Mouse (Mus musculus) bone marrow, adult 2 months (tissue): Measurements from ENCODE around the gene Taok3. TPM values are rescaled to one million over a fixed set of nuclear protein-coding genes. Genes with fewer than 3 reads are reported as not detected.

Experiments
- H3K27ac ChIP-seq: fragments of 200-500 bp; 2 replicates; pipeline ENCODE4 v1.5.1; 2012; ENCODE audit warnings: low read depth, mild to moderate bottlenecking, control low read depth, inconsistent platforms, low read length; ENCODE audit not compliant: control insufficient read depth, poor library complexity, insufficient read depth
- H3K4me1 ChIP-seq: fragments of 200-500 bp; 2 replicates; pipeline ENCODE4 v1.6.1; 2011; ENCODE audit warnings: low read length; ENCODE audit not compliant: control insufficient read depth, insufficient read depth
- H3K4me3 ChIP-seq: fragments of 200-500 bp; replicated peaks from 2 replicates; pipeline ENCODE3; 2011; ENCODE audit warnings: mild to moderate bottlenecking, low read depth, low read length, control low read depth; ENCODE audit not compliant: control insufficient read depth
- CTCF ChIP-seq: fragments of 200-500 bp; IDR thresholded peaks from 2 replicates; pipeline ENCODE4 v1.5.1; 2011; ENCODE audit warnings: low read length, control low read depth; ENCODE audit not compliant: control insufficient read depth, insufficient read depth
- POLR2A ChIP-seq: fragments of 200-500 bp; IDR thresholded peaks from 2 replicates; pipeline ENCODE4 v1.6.1; 2011; ENCODE audit warnings: low read depth, mild to moderate bottlenecking, control low read depth, low read length, borderline replicate concordance; ENCODE audit not compliant: control insufficient read depth
- WGBS: fragments of 180-500 bp; shearing (Covaris S2); methylation state at CpG from one replicate; pipeline ENCODE4 v1.1.7; 2018; 5-methylcytosine and 5-hydroxymethylcytosine counted together
- polyA plus RNA-seq: library from polyadenylated mRNA; stranded (reverse); fragments of >200 nt; gene quantifications from 2 replicates; pipeline ENCODE4 v1.2.4, GENCODE M21; 2011; ENCODE audit warnings: low replicate concordance; ENCODE audit not compliant: missing spikeins, insufficient read depth, insufficient read length

The Taok3 gene
- polyA plus RNA-seq, 1 experiment, result 47.6 TPM

DNA sequence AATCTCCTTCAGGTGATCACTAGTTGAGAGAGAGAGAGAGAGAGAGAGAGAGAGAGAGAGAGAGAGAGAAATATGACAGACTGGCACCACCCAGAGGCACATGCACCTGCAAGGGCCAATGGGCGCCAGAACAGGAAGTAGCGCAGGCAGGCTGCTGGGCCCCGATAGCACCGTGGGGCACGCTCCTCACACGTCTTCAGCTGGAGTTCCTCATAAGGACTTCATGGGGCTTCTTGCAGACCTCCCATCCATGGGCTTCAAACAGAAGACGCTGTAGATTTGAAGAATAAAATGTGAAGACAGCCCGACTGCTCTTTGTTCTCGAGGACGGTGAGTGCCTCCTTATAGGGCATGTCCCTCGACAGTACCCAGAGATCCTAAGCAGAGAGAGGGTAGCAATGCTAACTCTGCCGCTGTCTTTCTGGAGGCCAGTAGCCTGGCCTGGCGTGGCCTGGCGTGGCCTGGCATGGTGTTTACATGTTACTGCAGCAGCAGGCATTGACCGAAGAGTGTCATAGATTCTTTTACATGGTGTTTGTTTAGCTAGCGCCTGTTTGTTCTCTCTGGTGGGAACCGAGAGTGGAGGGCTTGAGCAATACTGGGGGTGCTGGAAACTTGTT is 13.6 kb downstream of the Taok3 start:
- peak overlapping the region; percentile 82 for H3K27ac ChIP-seq
- H3K4me1 ChIP-seq, result peaks cover 20% of the 10 kb centered on the region
- TF ChIP-seq CTCF (no peak), POLR2A (peak; percentile 93)
- WGBS, result 2% methylated on average over 17 of the region's 17 CpGs
- peak overlapping the region; percentile 78 for H3K4me3 ChIP-seq

DNA sequence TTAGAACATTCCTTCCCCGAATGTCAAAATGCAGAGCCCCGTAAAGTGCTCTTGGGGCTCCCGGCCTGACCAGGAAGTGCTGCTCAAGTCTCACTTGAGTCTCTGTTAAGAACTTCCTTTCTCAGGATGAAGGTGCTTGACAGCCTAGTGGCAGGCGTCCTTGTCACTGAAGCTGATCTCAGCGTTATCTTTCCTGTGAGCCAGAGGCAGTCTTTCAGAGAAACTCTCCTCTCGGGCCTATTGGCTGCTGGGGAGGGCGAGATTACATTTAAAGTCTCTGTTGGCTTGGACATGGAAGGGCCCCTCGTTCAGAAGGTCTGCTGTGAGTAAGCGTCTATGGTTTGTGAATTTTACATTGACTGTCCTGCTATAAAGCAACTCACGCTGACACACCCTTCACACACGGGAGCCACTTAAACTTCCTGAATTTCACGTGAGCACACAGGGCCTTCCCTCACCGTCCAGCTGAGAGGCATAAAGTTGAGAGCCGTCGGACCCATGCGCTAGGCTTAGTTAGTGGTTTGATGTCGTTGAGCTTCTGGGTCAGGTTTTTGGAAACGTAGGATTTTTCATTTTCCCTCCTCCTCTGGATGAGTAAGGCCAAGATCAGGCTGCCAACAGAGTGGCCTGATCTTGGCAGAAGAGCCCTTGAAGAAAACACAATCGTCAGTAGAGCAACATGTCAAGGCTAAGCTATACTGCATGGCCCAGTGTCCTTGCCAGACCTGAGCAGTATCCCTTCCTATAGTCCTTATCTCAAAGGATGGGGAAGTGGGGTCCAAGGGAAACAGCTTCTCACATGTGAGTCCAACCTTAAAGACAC is 14.3 kb downstream of the Taok3 start:
- H3K4me1 ChIP-seq, result peaks cover 21% of the 10 kb centered on the region
- peak overlapping the region; percentile 82 for H3K27ac ChIP-seq
- WGBS, result 2% methylated on average over 19 of the region's 19 CpGs
- TF ChIP-seq POLR2A, result no peak
- no peak for TF ChIP-seq CTCF
- peak overlapping the region; percentile 78 for H3K4me3 ChIP-seq

DNA sequence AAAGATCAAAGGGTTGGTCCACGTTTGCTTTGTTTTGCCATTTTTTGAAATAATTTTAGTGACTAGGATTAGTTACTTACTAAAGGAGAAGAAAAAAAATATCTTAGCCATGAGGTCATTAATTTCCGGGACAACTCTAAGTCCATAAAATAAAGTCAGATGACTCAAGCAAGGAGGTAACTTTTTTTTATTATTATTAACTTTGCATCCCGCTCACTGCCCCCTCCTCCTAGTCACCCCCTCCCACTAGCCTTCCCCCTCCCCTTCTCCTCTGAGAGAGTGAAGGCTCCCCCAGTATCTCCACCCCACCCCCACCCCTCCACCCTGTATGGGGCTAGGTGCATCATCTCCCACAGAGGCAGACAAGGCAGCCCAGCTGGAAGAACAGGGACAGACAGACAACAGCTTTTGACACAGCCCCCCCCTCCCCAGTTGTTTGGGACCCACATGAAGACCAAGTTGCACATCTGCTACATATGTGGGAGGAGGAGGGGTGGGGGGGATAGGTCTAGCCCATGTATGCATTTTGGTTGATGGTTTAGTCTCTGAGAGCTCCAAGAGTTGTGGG is 15.0 kb downstream of the Taok3 start:
- H3K4me1 ChIP-seq, result peaks cover 25% of the 10 kb centered on the region
- H3K27ac ChIP-seq, result no peak overlapping the region
- no peak for TF ChIP-seq POLR2A
- TF ChIP-seq CTCF, result no peak
- 13% methylated on average over 3 of the region's 3 CpGs for WGBS
- peak overlapping the region; percentile 78 for H3K4me3 ChIP-seq

DNA sequence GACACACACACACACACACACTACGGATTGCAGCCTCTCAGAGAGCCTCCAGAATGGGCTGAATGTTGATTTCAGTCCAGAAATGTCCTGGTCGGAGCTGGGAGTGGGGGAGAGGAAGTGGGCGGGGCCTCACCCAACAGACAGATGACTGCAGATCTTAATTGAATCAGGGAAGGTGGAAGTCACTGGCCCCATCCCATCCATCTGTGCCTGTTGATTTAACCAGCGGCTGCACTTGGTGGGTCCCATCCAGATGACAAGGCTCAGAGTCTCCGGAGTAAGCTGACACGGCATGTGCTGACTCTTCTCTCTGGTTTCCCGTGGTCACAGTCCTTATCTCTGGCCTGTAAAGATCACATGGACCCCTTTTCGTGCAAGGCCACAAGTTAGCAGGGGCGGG is 15.9 kb downstream of the Taok3 start:
- Histone ChIP-seq H3K4me1 (peaks cover 23% of the 10 kb centered on the region), H3K4me3 (peak overlapping the region; percentile 58), H3K27ac (peak overlapping the region; percentile 60)
- TF ChIP-seq POLR2A (no peak), CTCF (no peak)
- WGBS, result 3% methylated on average over 9 of the region's 9 CpGs

DNA sequence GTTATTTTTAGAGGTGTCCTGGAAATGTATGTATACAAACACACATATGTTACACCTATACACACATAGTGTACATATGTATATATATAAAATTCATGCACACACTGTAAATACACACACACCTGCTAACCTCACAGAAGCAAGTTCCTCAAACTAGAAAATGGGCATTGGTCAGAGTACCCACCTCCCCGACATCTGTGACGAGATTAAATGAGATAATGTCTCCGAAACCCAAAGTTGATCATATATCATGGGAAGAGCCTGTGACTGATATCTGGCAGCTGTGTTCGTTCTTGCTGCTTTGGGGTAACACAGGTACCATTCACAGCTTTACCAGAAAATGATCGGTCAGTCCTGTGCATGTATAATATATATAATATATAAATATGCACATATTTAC is 16.6 kb downstream of the Taok3 start:
- 37% methylated on average over 5 of the region's 5 CpGs for WGBS
- Histone ChIP-seq H3K4me1 (peaks cover 23% of the 10 kb centered on the region), H3K27ac (no peak overlapping the region), H3K4me3 (no peak overlapping the region)
- TF ChIP-seq CTCF (no peak), POLR2A (no peak)

DNA sequence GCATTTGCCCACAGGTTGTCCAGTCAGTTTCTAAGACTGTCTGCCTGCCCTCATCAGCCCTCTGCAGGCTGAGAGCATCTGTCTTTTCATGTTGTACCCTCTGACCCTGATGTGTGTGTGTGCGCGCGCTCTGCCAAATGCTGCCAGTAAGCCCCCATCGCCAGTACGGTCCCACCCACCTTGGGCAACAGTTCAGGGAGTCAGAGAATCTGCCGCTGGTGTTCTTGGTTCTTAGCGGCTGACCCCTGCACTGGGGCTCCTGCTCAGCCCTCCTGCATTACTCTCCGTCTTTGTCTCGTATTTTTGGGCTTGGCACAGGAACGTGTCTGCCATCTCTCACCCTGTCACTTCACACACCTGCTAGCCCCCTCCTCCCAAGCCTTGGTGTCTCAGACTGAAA is 17.1 kb downstream of the Taok3 start:
- WGBS, result 45% methylated on average over 10 of the region's 10 CpGs
- TF ChIP-seq POLR2A (no peak), CTCF (no peak)
- peak overlapping the region; percentile 21 for H3K27ac ChIP-seq
- H3K4me3 ChIP-seq, result peak overlapping the region; percentile 3
- H3K4me1 ChIP-seq, result peaks cover 23% of the 10 kb centered on the region

DNA sequence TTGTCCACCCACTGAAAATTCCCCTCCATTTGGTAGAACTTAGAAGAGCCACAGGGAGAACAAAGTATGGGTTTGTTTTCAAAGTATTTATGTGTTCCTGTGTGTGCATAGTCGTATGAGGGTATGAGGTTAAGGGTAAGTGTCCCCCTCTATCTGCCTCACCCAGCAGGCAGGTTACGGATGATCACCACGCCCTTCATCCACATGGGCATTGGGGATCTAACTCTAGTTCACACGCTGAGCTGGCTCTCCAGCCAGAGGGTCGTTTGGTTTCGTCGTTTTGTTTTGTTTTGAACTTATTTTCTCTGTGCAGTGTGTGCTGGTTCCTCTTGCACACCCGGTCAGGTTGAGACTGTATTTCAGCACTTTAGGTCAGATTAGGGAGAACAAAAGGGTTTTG is 17.7 kb downstream of the Taok3 start:
- TF ChIP-seq POLR2A, result no peak
- TF ChIP-seq CTCF, result no peak
- 25% methylated on average over 8 of the region's 8 CpGs for WGBS
- no peak overlapping the region; the same call in 1 of the 2 replicates for H3K27ac ChIP-seq
- peaks cover 26% of the 10 kb centered on the region for H3K4me1 ChIP-seq
- H3K4me3 ChIP-seq, result no peak overlapping the region

DNA sequence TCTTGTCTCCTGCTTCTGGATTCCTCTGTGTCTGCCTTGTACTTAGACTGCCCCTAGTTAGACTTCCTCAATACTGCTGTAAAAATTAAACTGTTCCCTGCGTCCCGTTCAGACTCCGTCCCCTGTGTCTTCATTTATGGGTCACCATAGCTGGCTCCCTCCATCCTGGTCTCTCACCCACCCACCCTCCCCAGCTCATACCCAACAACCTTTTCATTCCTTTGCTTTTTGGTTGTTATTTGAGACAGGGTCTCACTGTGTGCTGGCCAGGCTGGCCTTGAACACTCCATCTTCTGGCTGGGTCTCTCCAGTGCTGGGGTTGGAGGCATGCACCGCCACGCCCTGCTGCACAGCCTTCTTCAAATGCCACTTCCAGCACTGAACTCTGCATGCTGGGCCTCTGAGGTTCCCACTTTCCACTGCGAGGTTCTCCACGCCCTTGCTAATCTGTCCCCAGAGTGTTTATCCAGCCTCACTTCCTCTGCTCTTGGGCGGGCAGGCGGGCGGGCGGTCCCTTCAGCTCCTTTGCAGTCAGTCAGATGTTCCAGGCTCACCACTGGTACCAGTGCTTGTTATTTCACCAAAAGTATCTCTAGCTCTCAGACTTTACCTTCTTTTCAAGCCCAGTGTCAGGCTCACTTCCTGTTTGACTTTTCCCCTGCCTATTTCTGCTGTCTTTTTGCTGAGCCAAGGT is 18.5 kb downstream of the Taok3 start:
- WGBS, result 5% methylated on average over 11 of the region's 11 CpGs
- peaks cover 26% of the 10 kb centered on the region for H3K4me1 ChIP-seq
- H3K27ac ChIP-seq, result peak overlapping the region; percentile 49
- no peak overlapping the region for H3K4me3 ChIP-seq
- TF ChIP-seq POLR2A, result peak; percentile 36; the same call in 1 of the 2 replicates
- TF ChIP-seq CTCF, result no peak
